Mouse (Mus musculus): ENCODE data around the gene 1700025C18Rik.

The 1700025C18Rik gene

GRCm38 (mm10) chr2:165090650-165091049 lies at the start of gene 1700025C18Rik:
Gene 1700025C18Rik (minus strand): TSS chr2:165090750.
- no peak for DNase-seq (ENCODE audit: low spot score)

GRCm38 (mm10) chr2:165136049-165136448 lies 45.5 kb upstream of the 1700025C18Rik start:
- DNase-seq (ENCODE audit: low spot score), result no peak

- peak; percentile 23 for DNase-seq (ENCODE audit: low spot score)
These were observed 43.0 kb upstream of the 1700025C18Rik start for GRCm38 (mm10) chr2:165133566-165133965.

GRCm38 (mm10) chr2:165131428-165131827 lies 40.9 kb upstream of the 1700025C18Rik start:
- DNase-seq (ENCODE audit: low spot score), result no peak

GRCm38 (mm10) chr2:165129189-165129588 lies 38.6 kb upstream of the 1700025C18Rik start:
- no peak for DNase-seq (ENCODE audit: low spot score)

GRCm38 (mm10) chr2:165126896-165127562 lies 36.5 kb upstream of the 1700025C18Rik start:
- no peak for DNase-seq (ENCODE audit: low spot score)

- no peak for DNase-seq (ENCODE audit: low spot score)
These were observed 30.8 kb upstream of the 1700025C18Rik start for GRCm38 (mm10) chr2:165121206-165121840.

- DNase-seq (ENCODE audit: low spot score), result no peak
These were observed 30.2 kb upstream of the 1700025C18Rik start for GRCm38 (mm10) chr2:165120765-165121164.

- no peak for DNase-seq (ENCODE audit: low spot score)
These were observed 23.2 kb upstream of the 1700025C18Rik start for GRCm38 (mm10) chr2:165113733-165114132.

GRCm38 (mm10) chr2:165112149-165112548 lies 21.6 kb upstream of the 1700025C18Rik start:
- DNase-seq (ENCODE audit: low spot score), result peak; percentile 82

GRCm38 (mm10) chr2:165106585-165106984 lies 16.0 kb upstream of the 1700025C18Rik start:
- no peak for DNase-seq (ENCODE audit: low spot score)

GRCm38 (mm10) chr2:165105513-165106079 lies 15.0 kb upstream of the 1700025C18Rik start:
- no peak for DNase-seq (ENCODE audit: low spot score)

GRCm38 (mm10) chr2:165102920-165103319 lies 12.4 kb upstream of the 1700025C18Rik start:
- no peak for DNase-seq (ENCODE audit: low spot score)

GRCm38 (mm10) chr2:165100749-165101148 lies 10.2 kb upstream of the 1700025C18Rik start:
- no peak for DNase-seq (ENCODE audit: low spot score)

- no peak for DNase-seq (ENCODE audit: low spot score)
These were observed 8.3 kb upstream of the 1700025C18Rik start for GRCm38 (mm10) chr2:165098861-165099260.

- DNase-seq (ENCODE audit: low spot score), result no peak
These were observed 5.8 kb upstream of the 1700025C18Rik start for GRCm38 (mm10) chr2:165096367-165096766.

GRCm38 (mm10) chr2:165092393-165092792 lies 1.8 kb upstream of the 1700025C18Rik start:
- no peak for DNase-seq (ENCODE audit: low spot score)

- no peak for DNase-seq (ENCODE audit: low spot score)
These were observed 949 bp upstream of the 1700025C18Rik start for GRCm38 (mm10) chr2:165091433-165091965.

GRCm38 (mm10) chr2:165089470-165089869 lies 1.1 kb downstream of the 1700025C18Rik start:
- DNase-seq (ENCODE audit: low spot score), result no peak

- no peak for DNase-seq (ENCODE audit: low spot score)
These were observed 3.9 kb downstream of the 1700025C18Rik start for GRCm38 (mm10) chr2:165086634-165087033.

- no peak for DNase-seq (ENCODE audit: low spot score)
These were observed 9.3 kb downstream of the 1700025C18Rik start for GRCm38 (mm10) chr2:165081257-165081656.

- no peak for DNase-seq (ENCODE audit: low spot score)
These were observed 9.9 kb downstream of the 1700025C18Rik start for GRCm38 (mm10) chr2:165080657-165081056.

- DNase-seq (ENCODE audit: low spot score), result no peak
These were observed 11.9 kb downstream of the 1700025C18Rik start for GRCm38 (mm10) chr2:165078605-165079004.

All from ovary, postnatal 36 days (tissue).